Mouse (Mus musculus) C2C12 (cell line): ENCODE results near the gene Twist1.

Experiments used
- CEBPB ChIP-seq: IDR thresholded peaks from one replicate; pipeline ENCODE4 v1.6.1; 2011; ENCODE audit warnings: low read depth, mild to moderate bottlenecking, control low read depth, moderate library complexity
- CTCF ChIP-seq: IDR thresholded peaks from one replicate; pipeline ENCODE4 v1.5.1; 2011; ENCODE audit not compliant: control insufficient read depth, insufficient read depth, insufficient read length
- FOSL1 ChIP-seq: IDR thresholded peaks from one replicate; pipeline ENCODE4 v1.8.0; 2011; ENCODE audit warnings: mild to moderate bottlenecking, low read length; ENCODE audit not compliant: poor library complexity, insufficient read depth, severe bottlenecking
- MAX ChIP-seq: IDR thresholded peaks from one replicate; pipeline ENCODE4 v1.6.1; 2011; ENCODE audit warnings: mild to moderate bottlenecking, control low read depth
- MYOD1 ChIP-seq: IDR thresholded peaks from one replicate; pipeline ENCODE4 v1.6.1; 2011; ENCODE audit warnings: low read depth; ENCODE audit not compliant: control insufficient read depth, insufficient read length
- MYOG ChIP-seq: IDR thresholded peaks from one replicate; pipeline ENCODE4 v1.6.1; 2011; ENCODE audit not compliant: control insufficient read depth, insufficient read length; ENCODE audit errors: extremely low read depth
- USF1 ChIP-seq: IDR thresholded peaks from one replicate; pipeline ENCODE4 v1.6.1; 2011; ENCODE audit warnings: low read depth, mild to moderate bottlenecking, control low read depth, moderate library complexity

- no peak for TF ChIP-seq CTCF
- no peak for TF ChIP-seq FOSL1
- no peak for TF ChIP-seq CEBPB
- no peak for TF ChIP-seq MAX
- TF ChIP-seq USF1 = no peak
- TF ChIP-seq MYOG = no peak
- no peak for TF ChIP-seq MYOD1
Observed at GRCm38 (mm10) chr12:33956576-33957399, 683 bp upstream of the Twist1 start.
